Mouse (Mus musculus) embryonic facial prominence, embryonic 14.5 days (tissue): ENCODE data around the gene Kcnmb3. TPM values are rescaled to one million over a fixed set of nuclear protein-coding genes. Genes with fewer than 3 reads are reported as not detected.

Source experiments
- ATAC-seq: fragments of 200-750 bp; cut with Nextera tagmentation; 2 replicates; pipeline ENCODE4 v1.8.0; 2017; ENCODE audit warnings: low read depth, moderate number of reproducible peaks, moderate TSS enrichment
- DNase-seq: peaks from one replicate; pipeline ENCODE4 v3.0.0-alpha.2; 2015; ENCODE audit warnings: low spot score
- H3K27ac ChIP-seq: fragments of 300-500 bp; sonication (generic); replicated peaks from 2 replicates; pipeline ENCODE4 v1.5.1; 2014; ENCODE audit warnings: low read depth, mild to moderate bottlenecking, low read length, moderate library complexity
- H3K27me3 ChIP-seq: fragments of 300-500 bp; sonication (generic); replicated peaks from 2 replicates; pipeline ENCODE4 v1.6.1; 2014; ENCODE audit warnings: low read length; ENCODE audit not compliant: control insufficient read depth, insufficient read depth
- H3K36me3 ChIP-seq: fragments of 300-500 bp; sonication (generic); 2 replicates; pipeline ENCODE4 v1.6.1; 2014; ENCODE audit warnings: low read length, mixed read lengths; ENCODE audit not compliant: control insufficient read depth, insufficient read depth
- H3K4me1 ChIP-seq: fragments of 300-500 bp; sonication (generic); 2 replicates; pipeline ENCODE4 v1.6.1; 2014; ENCODE audit warnings: antibody characterized with exemption, low read length; ENCODE audit not compliant: control insufficient read depth, insufficient read depth
- H3K4me2 ChIP-seq: fragments of 300-500 bp; sonication (generic); 2 replicates; pipeline ENCODE4 v1.6.1; 2014; ENCODE audit warnings: low read depth, mild to moderate bottlenecking, low read length, moderate library complexity, mixed read lengths
- H3K4me3 ChIP-seq: fragments of 300-500 bp; sonication (generic); 2 replicates; pipeline ENCODE4 v1.5.1; 2014; ENCODE audit warnings: low read depth, mild to moderate bottlenecking, low read length
- H3K9ac ChIP-seq: fragments of 300-500 bp; sonication (generic); 2 replicates; pipeline ENCODE4 v1.6.1; 2014; ENCODE audit warnings: low read depth, mild to moderate bottlenecking, low read length, moderate library complexity, mixed read lengths
- H3K9me3 ChIP-seq: fragments of 300-500 bp; sonication (generic); 2 replicates; pipeline ENCODE4 v1.6.1; 2016; ENCODE audit warnings: low read length; ENCODE audit not compliant: control insufficient read depth
- WGBS: fragments of 180-500 bp; shearing (Covaris S2); extraction: QIAGEN DNeasy Blood & Tissue Kit; methylation state at CpG from one replicate; pipeline ENCODE4 v1.1.7; 2014; 5-methylcytosine and 5-hydroxymethylcytosine counted together
- polyA plus RNA-seq: library from polyadenylated mRNA; unstranded; fragments of >200 nt; fragmentation: Nextera tagmentation; extraction: Ambion mirVana; gene quantifications from 2 replicates; pipeline ENCODE4 v1.2.1, GENCODE M21; 2014

The Kcnmb3 gene
- polyA plus RNA-seq, 1 experiment from 2014 or later = 0.19 TPM

- WGBS = 96% methylated on average over 2 of the region's 2 CpGs
- no peak overlapping the region for H3K9ac ChIP-seq
- H3K27me3 ChIP-seq = no peaks in the 10 kb centered on the region
- H3K27ac ChIP-seq = no peak overlapping the region
- H3K9me3 ChIP-seq = no peaks in the 10 kb centered on the region
- H3K4me1 ChIP-seq = no peaks in the 10 kb centered on the region
- DNase-seq (no peak), ATAC-seq (no peak)
- no peaks in the 10 kb centered on the region for H3K36me3 ChIP-seq
- no peak overlapping the region for H3K4me3 ChIP-seq
- no peak overlapping the region for H3K4me2 ChIP-seq
These were observed 8.3 kb upstream of the Kcnmb3 start for GRCm38 (mm10) chr3:32500346-32500745.

GRCm38 (mm10) chr3:32496711-32497070 lies 4.7 kb upstream of the Kcnmb3 start:
- Histone ChIP-seq H3K4me2 (no peak overlapping the region), H3K27me3 (no peaks in the 10 kb centered on the region), H3K4me1 (no peaks in the 10 kb centered on the region), H3K36me3 (no peaks in the 10 kb centered on the region), H3K27ac (no peak overlapping the region), H3K9me3 (no peaks in the 10 kb centered on the region), H3K9ac (no peak overlapping the region), H3K4me3 (no peak overlapping the region)
- ATAC-seq (no peak), DNase-seq (no peak)
- 88% methylated on average over 1 of the region's 1 CpGs for WGBS

- Histone ChIP-seq H3K4me2 (no peak overlapping the region), H3K27me3 (no peaks in the 10 kb centered on the region), H3K36me3 (no peaks in the 10 kb centered on the region), H3K9me3 (no peaks in the 10 kb centered on the region), H3K27ac (no peak overlapping the region), H3K4me1 (no peaks in the 10 kb centered on the region), H3K9ac (no peak overlapping the region), H3K4me3 (no peak overlapping the region)
- DNase-seq = peak; percentile 20
- 37% methylated on average over 8 of the region's 8 CpGs for WGBS
- no peak for ATAC-seq
These were observed 4.1 kb upstream of the Kcnmb3 start for GRCm38 (mm10) chr3:32495856-32496710.

GRCm38 (mm10) chr3:32495088-32495770 lies 3.2 kb upstream of the Kcnmb3 start:
- DNase-seq = no peak
- H3K4me3 ChIP-seq = no peak overlapping the region
- no peaks in the 10 kb centered on the region for H3K27me3 ChIP-seq
- H3K4me1 ChIP-seq = no peaks in the 10 kb centered on the region
- no peak overlapping the region for H3K9ac ChIP-seq
- no peaks in the 10 kb centered on the region for H3K9me3 ChIP-seq
- no peaks in the 10 kb centered on the region for H3K36me3 ChIP-seq
- no peak for ATAC-seq
- no peak overlapping the region for H3K4me2 ChIP-seq
- no peak overlapping the region for H3K27ac ChIP-seq
- 45% methylated on average over 8 of the region's 8 CpGs for WGBS

- Histone ChIP-seq H3K4me3 (no peak overlapping the region), H3K4me1 (no peaks in the 10 kb centered on the region), H3K9me3 (no peaks in the 10 kb centered on the region), H3K27ac (no peak overlapping the region), H3K4me2 (no peak overlapping the region), H3K36me3 (no peaks in the 10 kb centered on the region), H3K9ac (no peak overlapping the region), H3K27me3 (no peaks in the 10 kb centered on the region)
- DNase-seq (no peak), ATAC-seq (no peak)
- WGBS = 73% methylated on average over 8 of the region's 8 CpGs
These were observed 2.5 kb upstream of the Kcnmb3 start for GRCm38 (mm10) chr3:32494387-32495087.

GRCm38 (mm10) chr3:32490928-32491315 lies 1.1 kb downstream of the Kcnmb3 start:
- Histone ChIP-seq H3K27ac (no peak overlapping the region), H3K36me3 (no peaks in the 10 kb centered on the region), H3K9ac (no peak overlapping the region), H3K9me3 (no peaks in the 10 kb centered on the region), H3K4me2 (no peak overlapping the region), H3K4me1 (no peaks in the 10 kb centered on the region), H3K4me3 (no peak overlapping the region), H3K27me3 (no peaks in the 10 kb centered on the region)
- ATAC-seq = no peak
- no peak for DNase-seq

GRCm38 (mm10) chr3:32490076-32490927 lies 1.7 kb downstream of the Kcnmb3 start:
- Histone ChIP-seq H3K4me3 (no peak overlapping the region), H3K9ac (no peak overlapping the region), H3K27me3 (no peaks in the 10 kb centered on the region), H3K27ac (no peak overlapping the region), H3K9me3 (no peaks in the 10 kb centered on the region), H3K36me3 (no peaks in the 10 kb centered on the region), H3K4me2 (no peak overlapping the region), H3K4me1 (no peaks in the 10 kb centered on the region)
- peak; percentile 37; the same call in 1 of the 2 replicates for ATAC-seq
- WGBS = 82% methylated on average over 15 of the region's 15 CpGs
- no peak for DNase-seq

- H3K27ac ChIP-seq = no peak overlapping the region
- no peak for ATAC-seq
- no peaks in the 10 kb centered on the region for H3K36me3 ChIP-seq
- H3K4me3 ChIP-seq = no peak overlapping the region
- no peaks in the 10 kb centered on the region for H3K9me3 ChIP-seq
- 75% methylated on average over 6 of the region's 6 CpGs for WGBS
- no peak overlapping the region for H3K4me2 ChIP-seq
- H3K27me3 ChIP-seq = no peaks in the 10 kb centered on the region
- no peak overlapping the region for H3K9ac ChIP-seq
- H3K4me1 ChIP-seq = no peaks in the 10 kb centered on the region
- DNase-seq = no peak
These were observed 3.9 kb downstream of the Kcnmb3 start for GRCm38 (mm10) chr3:32488172-32488571.
